Mouse (Mus musculus): ENCODE results near the gene Tmed2.

DNA sequence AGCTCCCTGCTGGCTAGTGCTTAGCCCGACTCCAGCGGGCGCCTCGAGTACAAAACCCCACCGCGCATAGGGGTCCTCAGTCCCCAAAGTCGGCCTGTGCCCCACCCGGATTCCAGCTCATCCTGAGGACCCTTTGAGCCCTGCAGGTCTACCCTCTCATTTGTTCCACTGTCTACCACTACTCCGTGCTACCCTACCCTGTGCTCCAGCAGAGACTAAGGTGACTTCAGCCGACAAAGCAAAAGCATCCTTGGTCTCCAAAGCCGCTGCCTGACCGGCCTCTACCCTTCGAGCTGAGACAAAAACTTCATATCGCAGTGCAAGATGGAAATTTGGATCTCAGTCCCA lies 8.9 kb upstream of the Tmed2 start:
- TF ChIP-seq CTCF (IDR thresholded peaks at IDR 0.05; ENCODE audit: borderline replicate concordance, insufficient read depth, low read depth, low read length): no peak
- TF ChIP-seq POLR2A (IDR thresholded peaks at IDR 0.05; ENCODE audit: borderline replicate concordance, insufficient read depth, low read length): no peak

Data from cerebellum, adult 2 months (tissue).